Mouse (Mus musculus): ENCODE measurements at regions not wholly inside any gene's neighbourhood (a gene's known extent, or its start where the extent isn't known, plus 50 kb on each side); places are given as distances from the start of the nearest gene placed in this dataset.

DNA sequence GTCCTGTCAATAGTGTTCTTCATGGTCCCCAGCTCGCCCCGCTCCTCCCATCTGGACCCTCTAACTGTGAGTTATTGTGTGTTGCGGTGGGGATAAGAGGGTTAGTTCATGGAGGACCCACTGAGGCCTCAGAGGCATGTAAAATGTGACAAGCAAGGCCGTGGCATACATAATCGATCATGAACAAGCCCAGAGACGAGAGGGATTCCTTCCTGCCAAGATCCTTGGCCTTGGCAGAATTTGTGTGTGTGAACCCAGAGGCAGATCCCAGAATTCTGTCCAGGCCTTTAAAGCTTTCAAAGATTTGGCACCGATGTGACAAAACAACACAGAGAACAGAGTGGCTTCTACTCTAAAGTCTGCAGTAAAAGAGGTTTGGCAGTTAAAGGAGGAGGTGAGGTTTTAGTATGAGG lies 146.4 kb upstream of the Spdye4c start:
- TF ChIP-seq POLR2A (IDR thresholded peaks at IDR 0.05; ENCODE audit: borderline replicate concordance, low read depth, low read length) (no peak), CTCF (IDR thresholded peaks at IDR 0.05; ENCODE audit: low read depth, low read length) (no peak)
- Histone ChIP-seq H3K27ac (ENCODE audit: insufficient read depth, low read depth, low read length) (no peak overlapping the region), H3K4me3 (ENCODE audit: insufficient read depth, low read length) (no peak overlapping the region), H3K4me1 (ENCODE audit: control insufficient read depth, insufficient read depth, low read length) (peaks cover 31% of the 10 kb centered on the region)

DNA sequence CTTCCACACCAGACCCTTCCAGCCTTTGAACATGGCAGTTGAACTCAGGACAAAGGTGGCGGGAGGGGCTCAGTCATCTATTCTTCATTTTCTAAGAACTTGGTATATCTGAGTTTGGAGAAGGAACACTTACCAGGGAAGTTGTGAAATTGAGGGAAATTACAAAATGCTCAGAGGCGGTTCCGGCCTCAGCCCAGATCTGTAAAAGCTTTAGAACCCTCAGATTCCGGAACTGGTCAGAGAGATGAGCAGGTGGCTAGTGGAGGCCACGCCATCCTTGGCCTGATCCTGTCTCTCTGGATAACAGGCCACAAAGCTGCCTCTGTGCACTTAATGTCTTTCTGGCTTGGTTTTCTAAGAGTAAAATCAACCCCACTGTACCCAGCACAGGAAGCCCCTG lies 145.6 kb upstream of the Spdye4c start:
- H3K4me3 ChIP-seq (ENCODE audit: insufficient read depth, low read length): no peak overlapping the region
- peak overlapping the region; percentile 9; the same call in 1 of the 2 replicates for H3K27ac ChIP-seq (ENCODE audit: insufficient read depth, low read depth, low read length)
- H3K4me1 ChIP-seq (ENCODE audit: control insufficient read depth, insufficient read depth, low read length): peaks cover 34% of the 10 kb centered on the region
- TF ChIP-seq POLR2A (IDR thresholded peaks at IDR 0.05; ENCODE audit: borderline replicate concordance, low read depth, low read length) (no peak), CTCF (IDR thresholded peaks at IDR 0.05; ENCODE audit: low read depth, low read length) (no peak; the same call in 1 of the 2 replicates)

DNA sequence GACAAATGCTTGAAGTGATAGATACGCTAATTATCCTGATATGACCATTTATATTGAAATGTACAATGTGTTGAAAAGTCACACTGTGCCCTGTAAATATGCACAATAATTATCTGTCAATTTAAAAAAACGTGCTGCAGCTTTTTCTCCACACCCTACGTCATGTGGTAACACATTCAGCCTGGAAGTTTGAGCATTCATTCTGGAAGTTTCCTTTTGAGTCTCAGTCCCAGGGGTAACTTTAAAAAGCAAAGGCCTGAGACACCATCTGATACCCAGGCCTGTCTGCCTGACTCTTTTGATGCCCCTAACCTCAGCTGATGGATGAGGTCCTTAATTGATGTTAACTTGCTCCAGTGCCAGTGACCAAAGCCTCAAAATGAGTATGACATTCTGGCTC lies 141.7 kb upstream of the Spdye4c start:
- TF ChIP-seq CTCF (IDR thresholded peaks at IDR 0.05; ENCODE audit: low read depth, low read length) (no peak), POLR2A (IDR thresholded peaks at IDR 0.05; ENCODE audit: borderline replicate concordance, low read depth, low read length) (no peak)
- Histone ChIP-seq H3K27ac (ENCODE audit: insufficient read depth, low read depth, low read length) (no peak overlapping the region), H3K4me3 (ENCODE audit: insufficient read depth, low read length) (no peak overlapping the region), H3K4me1 (ENCODE audit: control insufficient read depth, insufficient read depth, low read length) (peaks cover 19% of the 10 kb centered on the region)

DNA sequence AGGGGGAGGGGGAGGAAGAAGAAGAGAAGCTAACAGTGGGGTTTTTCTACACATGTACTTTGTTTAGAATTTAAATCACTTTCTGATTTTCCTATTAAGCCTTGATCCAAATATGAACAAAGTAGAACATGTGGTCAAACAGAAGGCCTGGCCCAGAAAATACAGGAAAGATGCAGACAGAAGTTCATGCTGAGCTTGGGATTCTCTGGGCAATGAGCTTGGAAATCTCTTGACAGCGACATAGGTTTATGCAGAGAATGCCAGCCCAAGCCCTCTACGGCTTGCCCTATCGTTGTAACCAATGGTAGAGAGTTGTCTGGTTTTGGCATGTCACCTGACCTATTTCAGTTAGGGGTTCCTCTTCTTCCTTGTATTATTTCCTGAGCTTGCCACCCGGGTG lies 141.0 kb upstream of the Spdye4c start:
- TF ChIP-seq POLR2A (IDR thresholded peaks at IDR 0.05; ENCODE audit: borderline replicate concordance, low read depth, low read length) (no peak), CTCF (IDR thresholded peaks at IDR 0.05; ENCODE audit: low read depth, low read length) (no peak)
- H3K27ac ChIP-seq (ENCODE audit: insufficient read depth, low read depth, low read length): no peak overlapping the region
- H3K4me3 ChIP-seq (ENCODE audit: insufficient read depth, low read length): no peak overlapping the region
- peaks cover 12% of the 10 kb centered on the region for H3K4me1 ChIP-seq (ENCODE audit: control insufficient read depth, insufficient read depth, low read length)

DNA sequence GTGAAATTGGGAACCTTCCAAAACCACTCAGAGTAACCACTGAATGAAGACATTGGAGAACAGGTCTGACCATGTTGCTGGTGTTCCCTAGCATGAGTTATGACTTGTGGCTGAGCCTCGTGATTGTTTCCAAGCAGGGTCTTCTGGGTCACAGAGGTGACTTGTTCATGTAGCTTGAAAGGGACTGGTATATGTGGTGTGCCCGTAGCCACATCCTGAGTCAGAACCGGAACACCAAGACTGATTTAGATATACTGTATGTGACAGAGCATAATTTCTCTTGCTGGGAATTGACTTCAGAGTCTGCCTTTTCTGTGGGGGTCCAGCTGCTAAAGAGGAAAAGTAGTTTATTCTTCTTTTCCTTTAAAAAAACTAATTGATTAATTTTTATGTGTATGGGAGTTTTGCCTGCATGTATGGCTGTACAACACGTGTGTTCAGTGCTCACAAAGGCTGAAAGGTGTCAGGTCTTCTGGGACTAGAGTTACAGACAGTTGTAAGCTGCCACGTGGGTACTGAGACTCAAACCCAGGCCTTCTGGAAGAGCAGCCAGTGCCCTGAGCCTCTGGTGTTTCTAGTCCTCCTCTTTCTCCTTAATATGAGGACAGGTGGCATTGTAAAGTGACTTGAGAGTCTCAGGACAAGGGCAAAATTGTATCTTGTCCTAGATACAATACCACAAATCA lies 139.3 kb upstream of the Spdye4c start:
- Histone ChIP-seq H3K4me3 (ENCODE audit: insufficient read depth, low read length) (no peak overlapping the region), H3K4me1 (ENCODE audit: control insufficient read depth, insufficient read depth, low read length) (peaks cover 3% of the 10 kb centered on the region), H3K27ac (ENCODE audit: insufficient read depth, low read depth, low read length) (no peak overlapping the region)
- no peak for TF ChIP-seq POLR2A (IDR thresholded peaks at IDR 0.05; ENCODE audit: borderline replicate concordance, low read depth, low read length)

DNA sequence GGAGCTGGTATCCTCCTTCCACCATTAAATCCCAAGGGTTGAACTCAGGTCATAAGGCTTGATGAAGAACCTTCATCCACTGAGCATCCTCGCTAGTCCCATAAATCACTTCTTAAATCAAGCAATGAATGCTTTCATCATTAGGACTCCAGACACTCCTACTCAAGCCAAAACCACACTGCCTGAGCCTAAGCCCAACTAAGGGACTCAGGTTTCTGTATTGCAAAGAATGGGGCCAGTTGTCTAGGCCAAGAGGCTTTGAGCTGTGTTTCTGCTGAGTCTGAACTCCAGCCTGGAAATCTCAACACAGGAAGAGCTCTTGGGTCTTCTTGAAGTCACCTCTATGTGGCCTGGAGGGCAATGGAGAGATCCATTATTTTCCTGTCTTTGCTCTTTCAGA lies 138.4 kb upstream of the Spdye4c start:
- H3K27ac ChIP-seq (ENCODE audit: insufficient read depth, low read depth, low read length): no peak overlapping the region
- no peak for TF ChIP-seq POLR2A (IDR thresholded peaks at IDR 0.05; ENCODE audit: borderline replicate concordance, low read depth, low read length)
- TF ChIP-seq CTCF (IDR thresholded peaks at IDR 0.05; ENCODE audit: low read depth, low read length): no peak
- peaks cover 3% of the 10 kb centered on the region for H3K4me1 ChIP-seq (ENCODE audit: control insufficient read depth, insufficient read depth, low read length)

DNA sequence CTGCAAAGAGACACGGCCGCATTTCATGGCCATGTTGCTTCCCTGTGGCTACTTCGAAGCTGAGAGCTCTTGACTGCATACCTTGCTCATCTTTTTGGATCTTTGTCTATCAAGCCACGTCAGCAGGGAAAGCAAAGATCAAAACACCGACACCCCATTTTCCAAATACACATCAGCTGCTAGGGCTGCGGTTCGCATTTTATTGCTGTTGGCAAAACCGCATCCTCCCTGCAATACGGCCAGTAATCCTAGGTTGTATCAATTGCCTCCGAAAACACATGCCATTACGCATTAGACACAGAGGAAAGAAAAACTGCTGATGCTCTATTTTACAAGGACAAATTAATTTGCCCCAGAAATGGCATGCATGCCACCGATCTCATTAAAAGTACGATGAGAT lies 136.5 kb upstream of the Spdye4c start:
- Histone ChIP-seq H3K4me3 (ENCODE audit: insufficient read depth, low read length) (no peak overlapping the region), H3K27ac (ENCODE audit: insufficient read depth, low read depth, low read length) (no peak overlapping the region), H3K4me1 (ENCODE audit: control insufficient read depth, insufficient read depth, low read length) (peaks cover 3% of the 10 kb centered on the region)
- no peak for TF ChIP-seq CTCF (IDR thresholded peaks at IDR 0.05; ENCODE audit: low read depth, low read length)
- no peak for TF ChIP-seq POLR2A (IDR thresholded peaks at IDR 0.05; ENCODE audit: borderline replicate concordance, low read depth, low read length)

More for the DNA sequence above, 138.4 kb upstream of the Spdye4c start:
- no peak overlapping the region for H3K4me3 ChIP-seq (ENCODE audit: insufficient read depth, low read length)

DNA sequence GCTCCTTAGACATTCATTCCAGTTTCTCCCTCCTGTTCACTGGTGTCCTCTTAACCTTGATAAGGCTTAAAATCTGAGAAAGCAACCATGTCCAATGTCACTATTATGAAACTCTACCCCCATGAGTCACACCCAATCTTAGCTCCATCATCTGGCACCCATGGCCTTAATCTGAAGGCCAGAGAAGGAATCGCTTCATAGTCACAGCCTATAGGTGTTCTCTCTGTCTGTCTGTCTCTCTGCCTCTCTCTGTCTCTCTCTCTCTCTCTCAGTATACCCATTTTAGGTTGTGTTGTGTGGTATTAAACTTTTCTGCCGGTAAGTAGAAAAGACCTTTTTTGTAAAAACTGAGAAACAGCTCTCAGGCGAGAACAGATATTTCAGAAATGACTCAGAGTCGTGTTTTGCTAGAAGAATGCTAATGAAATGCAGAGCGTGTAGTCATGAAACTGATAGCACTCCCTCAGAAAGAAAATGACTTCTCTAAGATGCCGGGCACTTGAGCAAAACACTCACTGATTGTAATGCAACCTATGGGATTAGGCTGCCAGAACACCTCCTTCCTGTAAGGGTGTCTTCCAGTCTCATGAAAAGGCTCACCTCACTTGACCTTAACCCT lies 133.3 kb upstream of the Spdye4c start:
- no peaks in the 10 kb centered on the region for H3K4me1 ChIP-seq (ENCODE audit: control insufficient read depth, insufficient read depth, low read length)
- TF ChIP-seq POLR2A (IDR thresholded peaks at IDR 0.05; ENCODE audit: borderline replicate concordance, low read depth, low read length) (no peak), CTCF (IDR thresholded peaks at IDR 0.05; ENCODE audit: low read depth, low read length) (no peak)
- H3K27ac ChIP-seq (ENCODE audit: insufficient read depth, low read depth, low read length): no peak overlapping the region
- H3K4me3 ChIP-seq (ENCODE audit: insufficient read depth, low read length): no peak overlapping the region

DNA sequence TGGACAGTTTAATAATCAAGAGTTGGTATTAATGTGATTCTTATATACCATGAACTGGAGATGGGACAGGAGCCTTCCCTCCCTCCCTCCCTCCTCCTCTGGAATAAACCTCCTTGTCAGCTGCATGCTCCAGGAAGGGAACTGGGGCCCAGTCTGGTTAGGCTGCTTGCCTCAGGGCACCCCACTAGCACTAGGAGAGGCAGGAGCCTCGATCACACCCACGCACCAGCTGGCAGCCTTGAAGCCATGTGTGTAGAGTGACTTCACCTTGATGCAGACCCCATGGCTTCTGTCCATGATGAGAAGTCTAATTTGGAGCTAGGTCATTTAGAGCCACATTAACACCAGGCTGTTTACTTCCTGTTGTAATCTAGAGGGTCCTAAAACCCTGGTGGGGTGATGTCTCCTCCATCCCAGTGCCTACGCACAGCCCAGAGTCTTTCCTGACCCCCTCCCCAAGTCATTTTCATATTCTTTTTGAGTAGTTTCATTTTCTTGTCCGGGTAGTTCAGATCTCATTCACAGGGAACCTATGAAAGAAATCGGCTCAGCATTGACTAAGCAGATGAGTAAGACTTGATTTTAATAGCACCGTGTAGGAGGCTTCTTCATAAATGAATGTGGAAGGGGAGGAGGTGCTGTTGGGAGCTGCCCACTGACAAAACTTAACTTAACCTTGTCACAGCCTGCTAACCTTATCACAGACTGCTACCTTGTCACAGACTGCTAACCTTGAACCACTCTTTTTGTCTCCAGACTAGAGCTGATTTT lies 125.6 kb upstream of the Spdye4c start:
- TF ChIP-seq CTCF (IDR thresholded peaks at IDR 0.05; ENCODE audit: low read depth, low read length): no peak
- TF ChIP-seq POLR2A (IDR thresholded peaks at IDR 0.05; ENCODE audit: borderline replicate concordance, low read depth, low read length): no peak
- H3K4me1 ChIP-seq (ENCODE audit: control insufficient read depth, insufficient read depth, low read length): peaks cover 49% of the 10 kb centered on the region
- H3K27ac ChIP-seq (ENCODE audit: insufficient read depth, low read depth, low read length): no peak overlapping the region
- no peak overlapping the region for H3K4me3 ChIP-seq (ENCODE audit: insufficient read depth, low read length)

Measured in bone marrow macrophage, adult 2 months (primary cell).